Mouse (Mus musculus) neutrophil, adult 5-6 weeks (primary cell): Measurements from ENCODE around the gene Qpct. TPM values are rescaled to one million over a fixed set of nuclear protein-coding genes. Genes with fewer than 3 reads are reported as not detected.

Experiments
- ATAC-seq: fragments of 151-379, 151-347 bp; 2 replicates; pipeline ENCODE4 v1.8.0; 2017; ENCODE audit warnings: mild to moderate bottlenecking, moderate TSS enrichment; ENCODE audit not compliant: insufficient number of reproducible peaks, poor library complexity, low FRiP score, severe bottlenecking; ENCODE audit errors: extremely low read depth
- total RNA-seq: library from RNA; stranded (forward); fragments of 200-1000 nt; gene quantifications from 2 replicates; pipeline ENCODE4 v1.2.3, GENCODE M21; 2017

The Qpct gene
- 0.74 and 1.9 TPM in 2 replicates for total RNA-seq

DNA sequence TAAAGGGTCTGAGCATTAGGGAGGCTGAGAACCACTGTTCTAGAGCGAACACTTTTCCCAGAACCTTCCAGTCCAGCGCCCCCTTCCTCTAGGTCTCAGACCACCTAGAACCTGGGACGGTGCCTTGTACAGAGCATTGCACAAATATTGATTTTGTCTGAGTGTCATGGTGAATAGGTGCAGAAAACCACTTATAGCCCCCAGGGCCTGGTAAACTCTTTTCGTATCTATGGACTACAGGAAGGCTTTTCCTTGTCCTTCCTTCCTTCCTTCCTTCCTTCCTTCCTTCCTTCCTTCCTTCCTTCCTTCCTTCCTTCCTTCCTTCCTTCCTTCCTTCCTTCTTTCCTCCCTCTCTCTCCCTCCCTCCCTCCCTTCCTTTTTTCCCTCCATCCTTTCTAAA, at the start of gene Qpct:
Qpct (plus strand) TSS at position 301 of the 400 bp plus-strand sequence.
- no peak for ATAC-seq

GRCm38 (mm10) chr17:79013625-79014024, 38.1 kb upstream of the Qpct start:
- no peak for ATAC-seq

DNA sequence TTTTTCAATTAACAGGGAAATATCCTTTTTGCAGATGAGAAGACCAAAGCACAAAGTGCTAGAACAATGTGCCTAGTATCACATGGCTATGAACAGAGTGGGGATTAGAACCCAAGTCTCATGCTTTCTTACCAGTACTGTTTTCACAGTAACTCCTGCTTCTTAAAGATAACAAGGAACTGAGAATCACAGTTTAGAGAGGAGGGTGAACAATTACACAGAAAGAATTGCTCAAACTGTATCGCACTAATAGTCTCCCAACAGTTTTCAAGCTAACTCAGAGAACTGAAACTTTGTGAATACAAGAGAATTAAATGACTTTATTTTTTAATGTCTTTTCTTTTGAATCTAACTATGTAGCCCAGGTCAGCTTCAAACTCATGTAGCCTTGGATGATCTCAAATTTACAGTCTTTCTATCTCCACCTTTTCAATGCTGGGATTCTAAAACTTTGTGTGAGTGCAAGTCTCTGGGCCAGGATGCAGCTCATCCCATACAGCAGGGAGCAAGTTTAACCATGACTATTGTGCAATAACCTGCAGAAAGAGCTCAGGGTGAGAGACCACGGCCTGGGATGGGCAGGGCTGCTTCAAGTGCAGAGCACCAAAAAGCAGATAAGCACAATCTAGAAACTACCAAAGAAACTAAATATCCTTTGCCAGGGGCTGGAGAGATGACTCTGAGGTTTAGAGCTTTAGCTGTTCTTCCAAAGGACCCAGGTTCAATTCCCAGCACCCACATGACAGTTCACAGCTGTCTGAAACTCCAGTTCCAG, 36.6 kb upstream of the Qpct start:
- no peak for ATAC-seq

- ATAC-seq, result no peak
These were observed 35.9 kb upstream of the Qpct start for GRCm38 (mm10) chr17:79015831-79016230.

- ATAC-seq, result no peak
These were observed 33.3 kb upstream of the Qpct start for GRCm38 (mm10) chr17:79018422-79018821.

DNA sequence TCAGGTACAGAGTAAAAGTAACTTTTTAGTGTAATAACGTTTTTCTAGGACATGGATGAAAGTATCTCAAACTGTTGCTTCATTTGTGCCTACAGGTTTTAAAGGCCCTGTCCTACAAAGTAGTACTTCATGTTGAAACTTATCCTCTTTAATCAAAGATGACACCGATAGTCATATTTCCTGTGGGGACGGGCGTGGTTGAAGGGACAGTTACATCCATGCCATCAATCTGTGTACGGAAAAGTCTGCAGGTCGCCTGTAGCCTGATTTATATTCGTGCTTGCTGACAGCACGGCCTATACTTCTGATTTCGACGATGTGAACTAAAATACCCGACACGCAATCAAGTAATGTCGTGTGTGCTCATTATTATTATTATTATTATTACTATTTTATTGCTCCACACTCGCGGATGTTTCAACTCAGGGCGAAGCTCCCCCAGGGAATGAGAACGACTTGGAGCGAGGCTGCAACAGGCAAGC, 31.9 kb upstream of the Qpct start:
- no peak; the same call in 1 of the 2 replicates for ATAC-seq

DNA sequence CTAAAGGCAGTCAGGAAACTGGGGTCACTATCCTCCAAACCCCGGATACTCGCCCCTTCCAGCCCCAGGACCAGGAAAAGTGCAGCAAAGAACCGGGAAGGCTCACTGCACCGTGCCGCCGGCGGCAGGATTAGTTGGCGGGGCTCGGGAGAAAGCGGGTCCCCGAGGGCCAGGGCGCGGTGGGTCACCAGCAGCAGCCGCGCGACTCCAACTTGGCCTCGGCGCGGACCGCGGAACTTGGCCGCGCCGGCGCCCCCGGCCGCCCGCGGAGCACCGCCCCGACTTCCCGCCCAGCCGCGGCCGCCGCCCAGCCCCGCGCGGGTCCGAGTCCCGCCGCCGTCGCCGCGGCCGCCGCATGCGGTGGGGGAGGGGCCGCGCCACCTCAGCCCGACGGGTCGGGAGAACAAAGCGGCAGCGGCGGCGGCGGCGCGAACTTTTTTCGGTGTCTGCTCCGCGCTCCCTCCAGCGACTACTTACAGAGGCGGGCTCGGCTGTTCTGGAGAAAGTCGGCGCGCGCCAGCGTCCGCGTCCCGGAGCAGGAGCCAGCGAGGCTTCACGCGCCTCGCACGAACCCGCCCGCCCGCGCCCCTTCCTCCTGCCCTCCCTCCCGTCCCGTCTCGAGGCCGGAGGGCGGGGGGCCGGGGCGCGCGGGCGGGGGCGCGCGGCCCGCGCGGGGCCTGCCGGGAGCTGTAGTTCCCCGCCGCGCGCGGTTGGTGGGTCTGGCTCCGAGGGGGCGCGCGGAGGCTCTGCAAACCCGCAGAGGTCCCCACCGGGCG, 31.3 kb upstream of the Qpct start, which contains the start of gene Prkd3:
Prkd3 (minus strand) TSS at position 609 of the 776 bp plus-strand sequence.
- peak; percentile 23 for ATAC-seq

DNA sequence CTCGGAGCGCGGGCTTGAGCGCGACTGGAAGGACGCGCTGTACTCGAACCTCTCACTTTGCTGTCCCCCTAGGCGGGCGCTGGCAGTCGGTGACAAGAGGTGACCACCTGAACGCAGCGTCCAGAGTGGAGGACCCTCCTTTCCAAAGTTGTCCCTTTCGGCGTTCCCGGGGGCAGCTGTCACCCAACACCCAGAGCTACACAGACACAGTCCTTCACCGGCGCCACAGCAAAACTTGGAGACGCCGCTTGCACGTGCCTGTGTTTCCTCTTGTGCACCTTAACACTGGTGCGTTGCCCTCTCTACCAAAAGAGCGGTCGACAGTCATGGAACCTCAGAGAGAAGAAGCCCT, 30.7 kb upstream of the Qpct start:
- ATAC-seq, result 0 out of 2 replicates have a peak, but pooled peaks have one; percentile 42

GRCm38 (mm10) chr17:79022746-79023145, 29.0 kb upstream of the Qpct start:
- ATAC-seq, result no peak

GRCm38 (mm10) chr17:79024544-79024943, 27.2 kb upstream of the Qpct start:
- no peak for ATAC-seq

- no peak for ATAC-seq
These were observed 22.5 kb upstream of the Qpct start for GRCm38 (mm10) chr17:79029226-79029625.

DNA sequence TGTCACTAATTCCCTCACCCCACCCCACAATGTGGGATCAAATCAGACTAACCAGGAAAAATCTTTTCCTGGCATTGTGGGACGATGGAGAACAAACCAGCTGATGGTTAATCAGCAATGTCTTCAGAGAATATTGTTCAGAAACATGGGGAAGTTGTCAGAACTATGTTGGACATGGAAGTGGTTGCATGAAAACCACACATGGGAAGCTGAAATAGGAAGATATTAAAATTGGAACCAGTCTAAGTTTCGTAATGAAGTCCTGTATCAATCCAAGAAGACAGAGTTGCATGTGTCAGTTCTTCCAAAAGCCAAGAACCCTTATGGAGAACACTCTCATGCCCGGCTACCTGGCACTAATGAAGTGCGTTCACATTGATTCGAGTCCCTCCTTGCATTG, 20.1 kb upstream of the Qpct start:
- ATAC-seq, result no peak

- ATAC-seq, result no peak
These were observed 18.9 kb upstream of the Qpct start for GRCm38 (mm10) chr17:79032782-79033181.

DNA sequence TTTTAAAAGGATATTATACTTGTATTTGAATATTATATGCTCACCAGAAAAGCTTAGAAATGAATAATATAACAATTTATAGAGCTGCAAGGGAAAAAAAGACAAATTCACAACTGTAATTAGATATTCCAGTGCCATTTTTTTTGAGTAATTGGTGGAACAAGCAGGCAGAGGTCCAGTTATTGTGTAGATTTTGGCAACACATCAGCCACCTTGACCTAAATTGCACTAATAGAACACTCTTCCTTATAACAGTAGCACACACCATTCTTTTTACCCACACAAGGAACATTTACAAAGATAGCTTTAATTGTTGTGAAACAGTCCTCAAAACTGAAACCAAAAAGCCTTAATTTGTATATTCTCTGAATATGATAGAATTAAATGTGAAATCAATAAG, 12.0 kb upstream of the Qpct start:
- no peak for ATAC-seq

DNA sequence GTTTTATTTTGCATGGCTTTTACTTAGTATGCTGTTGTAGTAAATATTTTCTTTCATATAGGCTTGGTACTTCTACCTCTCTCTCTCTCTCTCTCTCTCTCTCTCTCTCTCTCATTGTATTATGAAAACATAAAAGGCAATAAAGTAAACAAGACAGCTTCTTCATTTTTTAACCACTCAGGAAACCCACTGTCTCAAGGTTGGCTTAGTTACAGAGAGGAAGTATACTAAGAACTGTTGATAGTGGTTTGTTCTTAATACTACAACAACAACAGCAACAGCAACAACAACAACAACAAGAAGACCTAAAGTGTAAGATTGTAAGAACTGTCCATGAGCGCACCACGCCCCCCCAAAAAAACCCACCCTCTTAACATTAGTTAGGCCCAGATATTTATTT, 8.0 kb upstream of the Qpct start:
- no peak for ATAC-seq

DNA sequence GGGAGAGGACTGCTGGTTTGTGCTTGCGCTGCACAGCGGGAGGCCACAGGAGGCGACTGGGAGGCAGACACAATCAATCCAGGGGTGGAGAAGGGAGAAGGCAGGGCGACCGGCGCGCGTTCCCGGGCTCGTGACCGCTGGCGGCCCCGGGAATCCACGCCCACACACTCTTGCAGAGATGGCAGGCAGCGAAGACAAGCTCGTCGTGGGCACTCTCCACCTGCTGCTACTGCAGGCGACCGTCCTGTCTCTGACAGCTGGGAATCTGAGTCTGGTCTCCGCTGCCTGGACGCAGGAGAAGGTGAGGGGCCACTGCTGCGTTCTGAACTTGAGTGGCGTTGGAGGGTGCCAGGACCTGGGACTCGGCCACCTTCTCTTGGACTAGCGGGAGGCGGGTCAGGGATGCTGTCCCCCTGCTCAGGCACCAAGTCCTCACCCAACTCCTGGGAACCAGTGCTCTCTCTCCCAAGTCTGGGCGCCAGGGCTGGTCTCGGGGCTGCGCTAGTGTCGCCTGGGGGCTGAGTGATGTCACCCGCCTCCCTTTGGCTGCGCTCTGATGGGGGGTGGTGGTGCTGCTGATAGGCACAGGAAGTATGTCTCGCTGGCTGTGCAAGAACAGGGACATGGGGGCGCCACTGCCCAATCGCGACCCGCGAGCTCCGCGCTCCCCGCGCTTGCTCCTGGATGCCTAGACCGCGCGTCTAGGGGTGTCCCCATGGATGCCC, 544 bp downstream of the Qpct start:
- peak; percentile 70 for ATAC-seq

GRCm38 (mm10) chr17:79058271-79058670, 6.6 kb downstream of the Qpct start:
- no peak for ATAC-seq

GRCm38 (mm10) chr17:79060221-79060620, 8.5 kb downstream of the Qpct start:
- no peak for ATAC-seq

GRCm38 (mm10) chr17:79064250-79064649, 12.5 kb downstream of the Qpct start:
- no peak for ATAC-seq
